Mouse (Mus musculus) kidney, adult 2 months (tissue): ENCODE results near the gene Reep3. TPM values are rescaled to one million over a fixed set of nuclear protein-coding genes. Genes with fewer than 3 reads are reported as not detected.

Experiments used
- DNase-seq: peaks from one replicate; pipeline ENCODE4 v3.0.0; 2021
- H3K27ac ChIP-seq: fragments of 200-500 bp; 2 replicates; pipeline ENCODE4 v1.5.1; 2012; ENCODE audit warnings: low read depth, low read length, control low read depth, inconsistent platforms; ENCODE audit not compliant: insufficient read depth
- H3K27me3 ChIP-seq: fragments of 200-500 bp; replicated peaks from 2 replicates; pipeline ENCODE4 v1.6.1; 2012; ENCODE audit warnings: mild to moderate bottlenecking, moderate library complexity, low read length, inconsistent platforms; ENCODE audit not compliant: control insufficient read depth, insufficient read depth
- H3K36me3 ChIP-seq: fragments of 200-500 bp; 2 replicates; pipeline ENCODE4 v1.6.1; 2012; ENCODE audit warnings: mild to moderate bottlenecking, moderate library complexity, low read length, inconsistent platforms; ENCODE audit not compliant: control insufficient read depth, insufficient read depth
- H3K4me1 ChIP-seq: fragments of 200-500 bp; 2 replicates; pipeline ENCODE4 v1.6.1; 2011; ENCODE audit warnings: low read length; ENCODE audit not compliant: control insufficient read depth, insufficient read depth
- H3K4me3 ChIP-seq: fragments of 200-500 bp; 2 replicates; pipeline ENCODE4 v1.5.1; 2011; ENCODE audit warnings: mild to moderate bottlenecking, low read depth, low read length, control low read depth; ENCODE audit not compliant: insufficient read depth
- CTCF ChIP-seq: fragments of 200-500 bp; conservative IDR thresholded peaks from 2 replicates; pipeline ENCODE4 v1.5.1; 2011; ENCODE audit warnings: low read depth, mild to moderate bottlenecking, control low read depth, low read length, moderate library complexity, mixed read lengths; ENCODE audit not compliant: insufficient read depth, insufficient read length
- POLR2A ChIP-seq: fragments of 200-500 bp; IDR thresholded peaks from one replicate; pipeline ENCODE4 v1.6.1; 2011; ENCODE audit warnings: low read depth, low read length, control low read depth
- WGBS: fragments of 180-500 bp; shearing (Covaris S2); methylation state at CpG from one replicate; pipeline ENCODE4 v1.1.7; 2018; 5-methylcytosine and 5-hydroxymethylcytosine counted together
- polyA plus RNA-seq: library from polyadenylated mRNA; depleted of rRNA; stranded (reverse); fragments of >200 nt; gene quantifications from 2 replicates; pipeline ENCODE4 v1.2.3, GENCODE M21; 2012

Gene Reep3
- polyA plus RNA-seq, 1 experiment = 26.0 TPM

DNA sequence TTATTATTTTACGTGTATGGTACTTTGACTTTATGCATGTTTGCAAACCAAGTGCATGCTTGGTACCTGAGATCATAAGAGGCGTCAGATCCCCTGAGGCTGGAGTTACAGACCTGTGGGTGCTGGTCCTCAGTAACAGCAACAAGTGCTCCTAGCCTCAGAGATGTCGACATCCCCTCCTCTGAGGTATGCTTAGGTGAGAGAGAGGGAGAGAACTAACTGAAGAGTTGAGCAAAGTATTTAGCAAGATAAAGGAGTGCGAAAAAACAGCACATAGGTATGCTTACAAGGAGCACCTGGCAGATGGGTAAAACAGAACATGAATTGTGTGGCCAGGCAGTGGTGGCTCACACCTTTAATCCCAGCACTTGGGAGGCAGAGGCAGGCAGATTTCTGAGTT is 6.1 kb downstream of the Reep3 start:
- Histone ChIP-seq H3K27ac (no peak overlapping the region), H3K4me1 (peaks cover 2% of the 10 kb centered on the region; the same call in 1 of the 2 replicates), H3K36me3 (no peaks in the 10 kb centered on the region), H3K27me3 (no peaks in the 10 kb centered on the region), H3K4me3 (no peak overlapping the region)
- 89% methylated on average over 4 of the region's 4 CpGs for WGBS
- TF ChIP-seq POLR2A (no peak), CTCF (no peak)
- DNase-seq = no peak

- 82% methylated on average over 5 of the region's 5 CpGs for WGBS
- no peaks in the 10 kb centered on the region for H3K36me3 ChIP-seq
- no peaks in the 10 kb centered on the region for H3K27me3 ChIP-seq
- DNase-seq = peak; percentile 66
- peaks cover 2% of the 10 kb centered on the region; the same call in 1 of the 2 replicates for H3K4me1 ChIP-seq
- TF ChIP-seq POLR2A = no peak
- TF ChIP-seq CTCF = 0 out of 2 replicates have a peak, but pooled peaks have one; percentile 16
- H3K27ac ChIP-seq = no peak overlapping the region
- no peak overlapping the region for H3K4me3 ChIP-seq
Observed at GRCm38 (mm10) chr10:67087447-67088226, 9.1 kb downstream of the Reep3 start.

DNA sequence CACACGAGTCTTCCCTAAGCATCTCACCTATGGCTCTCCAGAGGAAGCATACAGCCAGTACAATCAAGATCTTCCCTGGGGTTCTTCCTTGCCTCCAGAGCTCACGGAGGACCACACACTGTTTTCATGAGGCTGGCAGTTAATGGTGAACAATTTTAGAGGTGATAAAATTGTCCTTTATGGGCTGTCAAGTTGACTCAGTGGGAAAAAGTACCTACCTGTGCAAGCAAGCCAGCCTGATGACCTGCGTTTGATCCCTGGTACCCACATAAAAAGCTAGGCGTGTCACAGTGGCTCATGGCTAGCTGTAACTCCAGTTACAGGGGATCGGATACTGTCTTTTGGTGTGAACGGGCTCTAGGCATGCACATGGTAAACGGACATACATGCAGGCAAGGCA is 10.8 kb downstream of the Reep3 start:
- TF ChIP-seq CTCF = no peak
- no peak for TF ChIP-seq POLR2A

GRCm38 (mm10) chr10:67085124-67085523 is 11.6 kb downstream of the Reep3 start:
- Histone ChIP-seq H3K4me3 (no peak overlapping the region), H3K4me1 (peaks cover 2% of the 10 kb centered on the region; the same call in 1 of the 2 replicates), H3K27ac (no peak overlapping the region), H3K36me3 (no peaks in the 10 kb centered on the region), H3K27me3 (no peaks in the 10 kb centered on the region)
- DNase-seq = no peak
- 96% methylated on average over 10 of the region's 10 CpGs for WGBS
- TF ChIP-seq POLR2A (no peak), CTCF (no peak)

More for the DNA sequence above, 10.8 kb downstream of the Reep3 start:
- no peaks in the 10 kb centered on the region for H3K36me3 ChIP-seq
- 74% methylated on average over 7 of the region's 7 CpGs for WGBS
- H3K27ac ChIP-seq = no peak overlapping the region
- H3K4me3 ChIP-seq = no peak overlapping the region
- no peak for DNase-seq
- peaks cover 2% of the 10 kb centered on the region; the same call in 1 of the 2 replicates for H3K4me1 ChIP-seq
- no peaks in the 10 kb centered on the region for H3K27me3 ChIP-seq

DNA sequence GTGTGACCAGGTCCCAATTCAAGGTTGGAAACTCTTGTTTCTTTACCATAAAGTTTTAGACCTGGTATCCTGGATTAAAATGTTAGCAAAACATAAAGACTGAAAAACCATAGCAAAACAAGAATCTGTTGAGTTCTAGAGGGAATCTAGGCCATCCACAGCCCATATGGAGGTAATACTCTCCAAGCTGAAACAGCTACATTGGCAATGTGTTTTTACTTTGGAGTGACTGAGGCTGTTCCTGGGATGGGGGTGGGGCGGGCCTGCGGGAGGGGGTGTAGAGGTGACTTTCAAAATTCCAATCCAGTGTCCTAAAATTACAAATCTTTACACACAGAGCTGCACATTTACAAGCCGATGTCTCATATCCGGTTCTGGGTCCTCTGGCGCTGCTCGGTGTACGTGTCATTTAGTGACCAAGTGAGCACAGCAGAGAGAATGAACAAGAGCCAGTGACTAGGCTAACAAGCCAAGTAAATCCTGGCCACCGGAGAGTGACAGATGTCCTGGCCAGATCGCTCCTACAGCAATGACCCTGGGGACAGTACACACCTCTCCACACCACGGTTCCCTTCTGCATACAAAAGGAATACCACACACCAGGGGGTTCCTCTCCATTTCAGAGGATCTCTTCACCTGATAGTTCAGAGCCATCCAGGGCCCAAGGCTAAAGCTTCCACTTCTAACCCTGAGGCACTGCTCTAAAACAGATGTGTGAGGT is 13.1 kb downstream of the Reep3 start:
- no peaks in the 10 kb centered on the region for H3K36me3 ChIP-seq
- H3K27ac ChIP-seq = no peak overlapping the region
- TF ChIP-seq POLR2A = no peak
- no peak for TF ChIP-seq CTCF
- H3K4me1 ChIP-seq = peaks cover 5% of the 10 kb centered on the region; the same call in 1 of the 2 replicates
- no peak for DNase-seq
- no peak overlapping the region for H3K4me3 ChIP-seq
- WGBS = 81% methylated on average over 10 of the region's 10 CpGs
- H3K27me3 ChIP-seq = no peaks in the 10 kb centered on the region

- no peak overlapping the region for H3K4me3 ChIP-seq
- no peak overlapping the region for H3K27ac ChIP-seq
- H3K36me3 ChIP-seq = no peaks in the 10 kb centered on the region
- H3K27me3 ChIP-seq = no peaks in the 10 kb centered on the region
- TF ChIP-seq POLR2A = no peak
- no peak for DNase-seq
- WGBS = 83% methylated on average over 4 of the region's 4 CpGs
- H3K4me1 ChIP-seq = peaks cover 5% of the 10 kb centered on the region; the same call in 1 of the 2 replicates
Observed at GRCm38 (mm10) chr10:67082531-67082930, 14.2 kb downstream of the Reep3 start.
